Mouse (Mus musculus): ENCODE results near the gene G6pc3. TPM values are rescaled to one million over a fixed set of nuclear protein-coding genes. Genes with fewer than 3 reads are reported as not detected.
A peak's percentile ranks its signal among the peaks of the same experiment; 100 is the strongest.

Gene G6pc3
- polyA plus RNA-seq, 1 experiment from 2014 or later, result 35.6 TPM

DNA sequence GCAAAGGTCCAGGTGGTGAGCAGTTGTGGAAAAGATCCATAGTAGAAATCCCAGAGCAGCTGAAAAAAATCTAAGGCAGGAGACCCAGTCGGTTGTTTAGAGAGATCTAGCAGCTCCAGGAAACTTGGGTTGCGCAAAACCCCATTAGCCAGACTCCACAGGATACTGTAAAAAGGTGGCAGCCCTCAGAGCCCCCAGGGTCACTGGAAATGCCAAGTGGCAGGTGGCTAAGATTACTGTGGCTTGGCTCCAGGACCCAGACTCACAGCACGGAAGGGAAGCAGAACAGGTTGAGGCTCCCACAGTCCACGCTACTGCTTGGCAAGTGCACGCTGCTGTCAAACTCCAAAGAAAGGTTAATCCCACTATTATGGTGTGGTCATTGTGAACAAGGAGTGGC, 29.6 kb upstream of the G6pc3 start:
- no peak for ATAC-seq (ENCODE audit: low FRiP score, low read depth)
- Histone ChIP-seq H3K4me1 (peaks cover 8% of the 10 kb centered on the region), H3K27me3 (no peaks in the 10 kb centered on the region), H3K9ac (no peak overlapping the region), H3K4me2 (replicated peaks) (no peak overlapping the region), H3K9me3 (no peaks in the 10 kb centered on the region), H3K36me3 (peaks cover 39% of the 10 kb centered on the region), H3K27ac (no peak overlapping the region), H3K4me3 (no peak overlapping the region)
- whole genome bisulfite sequencing, result 75% methylated on average over 5 of the region's 5 CpGs

- H3K9me3 ChIP-seq, result no peaks in the 10 kb centered on the region
- no peaks in the 10 kb centered on the region for H3K4me1 ChIP-seq
- H3K9ac ChIP-seq, result no peak overlapping the region
- no peak overlapping the region for H3K4me2 ChIP-seq (replicated peaks)
- no peak for ATAC-seq (ENCODE audit: low FRiP score, low read depth)
- no peaks in the 10 kb centered on the region for H3K27me3 ChIP-seq
- peaks cover 90% of the 10 kb centered on the region for H3K36me3 ChIP-seq
- 21% methylated on average over 6 of the region's 6 CpGs for WGBS
- H3K27ac ChIP-seq, result no peak overlapping the region
- H3K4me3 ChIP-seq, result no peak overlapping the region
These were observed 23.3 kb upstream of the G6pc3 start for GRCm38 (mm10) chr11:102165971-102166722.

GRCm38 (mm10) chr11:102167539-102167938, 21.9 kb upstream of the G6pc3 start:
- Histone ChIP-seq H3K9ac (no peak overlapping the region), H3K27ac (no peak overlapping the region), H3K4me2 (replicated peaks) (no peak overlapping the region), H3K4me3 (no peak overlapping the region), H3K9me3 (no peaks in the 10 kb centered on the region), H3K36me3 (peaks cover 78% of the 10 kb centered on the region), H3K4me1 (no peaks in the 10 kb centered on the region), H3K27me3 (no peaks in the 10 kb centered on the region)
- ATAC-seq (ENCODE audit: low FRiP score, low read depth), result no peak
- WGBS, result 87% methylated on average over 5 of the region's 5 CpGs

DNA sequence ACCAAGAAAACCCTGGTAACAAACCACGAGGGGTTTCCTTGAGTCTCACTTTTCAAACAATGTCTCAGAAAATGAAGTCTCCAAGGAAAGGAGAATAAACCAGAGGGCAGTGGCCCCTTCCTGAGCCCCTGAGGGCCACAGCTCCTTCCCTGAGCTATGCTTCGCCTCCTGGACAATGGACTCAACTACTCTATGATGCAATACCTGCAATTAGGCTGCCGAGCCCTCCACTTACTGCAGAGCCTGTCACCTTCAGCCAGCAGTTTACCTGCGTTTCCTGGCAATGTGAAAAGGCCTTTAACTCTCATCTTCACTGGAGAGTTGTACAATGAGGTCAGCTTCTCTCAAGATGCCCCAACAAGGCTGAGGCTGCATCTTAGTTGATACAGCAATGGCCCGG, 20.7 kb upstream of the G6pc3 start:
- H3K27ac ChIP-seq, result no peak overlapping the region
- no peak overlapping the region for H3K9ac ChIP-seq
- H3K4me1 ChIP-seq, result no peaks in the 10 kb centered on the region
- no peak overlapping the region for H3K4me3 ChIP-seq
- no peak overlapping the region for H3K4me2 ChIP-seq (replicated peaks)
- no peaks in the 10 kb centered on the region for H3K9me3 ChIP-seq
- no peaks in the 10 kb centered on the region for H3K27me3 ChIP-seq
- ATAC-seq (ENCODE audit: low FRiP score, low read depth), result no peak
- 92% methylated on average over 5 of the region's 5 CpGs for whole genome bisulfite sequencing
- peaks cover 70% of the 10 kb centered on the region for H3K36me3 ChIP-seq

GRCm38 (mm10) chr11:102179836-102180235, 9.6 kb upstream of the G6pc3 start:
- Histone ChIP-seq H3K9ac (no peak overlapping the region), H3K4me1 (peaks cover 23% of the 10 kb centered on the region), H3K27ac (no peak overlapping the region), H3K36me3 (peaks cover 70% of the 10 kb centered on the region), H3K4me3 (no peak overlapping the region), H3K27me3 (no peaks in the 10 kb centered on the region), H3K4me2 (replicated peaks) (no peak overlapping the region), H3K9me3 (no peaks in the 10 kb centered on the region)
- ATAC-seq (ENCODE audit: low FRiP score, low read depth), result no peak

GRCm38 (mm10) chr11:102184253-102184645, 5.2 kb upstream of the G6pc3 start:
- Histone ChIP-seq H3K27ac (peak overlapping the region; percentile 93), H3K4me2 (replicated peaks) (peak overlapping the region; percentile 76), H3K9me3 (no peaks in the 10 kb centered on the region), H3K27me3 (no peaks in the 10 kb centered on the region), H3K9ac (peak overlapping the region; percentile 91), H3K4me3 (peak overlapping the region; percentile 92), H3K4me1 (peaks cover 25% of the 10 kb centered on the region), H3K36me3 (peaks cover 34% of the 10 kb centered on the region)
- ATAC-seq (ENCODE audit: low FRiP score, low read depth), result no peak
- 3% methylated on average over 7 of the region's 7 CpGs for WGBS

- ATAC-seq (ENCODE audit: low FRiP score, low read depth), result peak; percentile 85
These were observed 4.5 kb upstream of the G6pc3 start, which contains the start of gene Lsm12 for GRCm38 (mm10) chr11:102184646-102185495. Gene Lsm12, minus strand, starts transcription at chr11:102185296.

DNA sequence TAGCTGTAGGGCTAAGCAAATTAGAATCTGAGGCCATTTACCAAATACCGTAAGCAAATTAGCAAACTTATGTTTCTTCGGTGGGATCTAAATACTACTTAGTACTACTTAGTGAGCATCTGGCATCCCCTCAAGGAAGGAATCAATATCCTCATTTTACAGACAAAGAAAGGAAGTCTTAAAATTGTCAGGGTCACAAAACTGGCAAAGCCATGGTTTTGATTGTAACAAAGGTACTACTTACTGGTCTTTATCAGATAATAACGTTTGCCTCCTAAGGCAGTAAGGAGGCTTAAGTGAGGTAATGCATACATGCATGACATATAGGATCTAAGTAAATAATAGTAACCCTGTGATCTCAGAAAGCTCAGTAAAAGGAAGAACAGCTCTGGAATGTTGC, 3.7 kb upstream of the G6pc3 start:
- Histone ChIP-seq H3K9me3 (no peaks in the 10 kb centered on the region), H3K9ac (no peak overlapping the region), H3K36me3 (peaks cover 21% of the 10 kb centered on the region), H3K27me3 (no peaks in the 10 kb centered on the region), H3K4me3 (peak overlapping the region; percentile 92), H3K4me2 (replicated peaks) (peak overlapping the region; percentile 76), H3K27ac (no peak overlapping the region; the same call in 1 of the 2 replicates), H3K4me1 (peaks cover 25% of the 10 kb centered on the region)
- WGBS, result 42% methylated on average over 3 of the region's 3 CpGs
- no peak for ATAC-seq (ENCODE audit: low FRiP score, low read depth)

More at GRCm38 (mm10) chr11:102184646-102185495, 4.5 kb upstream of the G6pc3 start, which contains the start of gene Lsm12:
- Histone ChIP-seq H3K36me3 (peaks cover 28% of the 10 kb centered on the region), H3K4me3 (peak within 1 kb of the TSS; percentile 92), H3K27ac (peak within 1 kb of the TSS; percentile 93), H3K9ac (peak within 1 kb of the TSS; percentile 91), H3K4me2 (replicated peaks) (peak within 1 kb of the TSS; percentile 76), H3K27me3 (no peaks in the 10 kb centered on the region), H3K9me3 (no peaks in the 10 kb centered on the region), H3K4me1 (peaks cover 23% of the 10 kb centered on the region)
- WGBS, result under 1% methylated on average over 70 of the region's 70 CpGs

DNA sequence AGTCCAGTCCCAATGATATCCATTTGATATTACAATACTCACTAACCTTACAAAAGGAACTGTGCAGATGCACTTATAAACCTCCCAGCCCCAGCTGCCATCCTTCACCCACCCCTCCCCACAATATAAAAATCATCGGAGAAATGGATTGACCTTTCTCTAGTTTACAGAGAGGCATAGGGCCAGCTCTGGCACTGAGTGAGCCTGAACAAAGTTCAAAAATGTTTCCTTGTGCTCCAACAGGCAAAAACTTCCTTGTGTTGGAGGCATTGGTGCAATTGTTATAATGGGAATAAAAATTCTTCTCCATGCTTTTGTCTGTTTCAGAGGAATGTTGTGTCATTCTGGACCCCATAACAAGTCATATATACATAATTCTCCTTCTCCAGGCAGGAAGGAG, 3.2 kb upstream of the G6pc3 start:
- Histone ChIP-seq H3K4me2 (replicated peaks) (no peak overlapping the region), H3K27me3 (no peaks in the 10 kb centered on the region), H3K9ac (no peak overlapping the region), H3K9me3 (no peaks in the 10 kb centered on the region), H3K4me3 (no peak overlapping the region), H3K4me1 (peaks cover 31% of the 10 kb centered on the region), H3K27ac (no peak overlapping the region), H3K36me3 (peaks cover 15% of the 10 kb centered on the region)
- no peak for ATAC-seq (ENCODE audit: low FRiP score, low read depth)
- 81% methylated on average over 1 of the region's 1 CpGs for WGBS

GRCm38 (mm10) chr11:102188980-102189379, 440 bp upstream of the G6pc3 start:
- Histone ChIP-seq H3K27ac (no peak overlapping the region), H3K9ac (peak overlapping the region; percentile 79; the same call in 1 of the 2 replicates), H3K36me3 (peaks cover 16% of the 10 kb centered on the region), H3K4me3 (peak overlapping the region; percentile 70), H3K9me3 (no peaks in the 10 kb centered on the region), H3K4me2 (replicated peaks) (peak overlapping the region; percentile 91), H3K27me3 (no peaks in the 10 kb centered on the region), H3K4me1 (peaks cover 22% of the 10 kb centered on the region)
- WGBS, result 69% methylated on average over 6 of the region's 6 CpGs
- ATAC-seq (ENCODE audit: low FRiP score, low read depth), result no peak

GRCm38 (mm10) chr11:102190848-102191247, 1.4 kb downstream of the G6pc3 start:
- H3K9me3 ChIP-seq, result no peaks in the 10 kb centered on the region
- H3K4me2 ChIP-seq (replicated peaks), result peak overlapping the region; percentile 91
- peak overlapping the region; percentile 57 for H3K9ac ChIP-seq
- ATAC-seq (ENCODE audit: low FRiP score, low read depth), result no peak
- H3K27ac ChIP-seq, result peak overlapping the region; percentile 33; the same call in 1 of the 2 replicates
- peaks cover 35% of the 10 kb centered on the region for H3K36me3 ChIP-seq
- peaks cover 19% of the 10 kb centered on the region for H3K4me1 ChIP-seq
- H3K4me3 ChIP-seq, result peak overlapping the region; percentile 70
- no peaks in the 10 kb centered on the region for H3K27me3 ChIP-seq
- WGBS, result 30% methylated on average over 4 of the region's 4 CpGs
